27 mouse cellular contexts compared by ENCODE assay signal in genomic region chr14:78376591-78376990, GRCm38 (mm10).
DNase-seq lines count a peak whose midpoint lies in the region; ATAC-seq lines count a peak whose summit lies in the region.
"Had no signal": no experiment of that assay in that cellular context is flagged by ENCODE, and none has a peak within 500 bp of the region (broad histone marks: within the 10 kb centered on the region; RNA-seq: fewer than 3 reads in every experiment).

No protein-coding gene starts in this region.

- no peaks in the 10 kb centered on the region for H3K4me1 ChIP-seq in heart, embryonic 11.5 days (ENCODE audit: control insufficient read depth, insufficient read depth, low read length)
- H3K4me1 ChIP-seq: embryonic facial prominence, embryonic 12.5 days; embryonic facial prominence, embryonic 15.5 days; forebrain, embryonic 12.5 days; forebrain, embryonic 15.5 days; heart, embryonic 12.5 days; heart, embryonic 15.5 days; hindbrain, embryonic 15.5 days had no signal

- no peak overlapping the region for H3K9ac ChIP-seq in heart, embryonic 11.5 days (ENCODE audit: low read depth, low read length)
- H3K9ac ChIP-seq: embryonic facial prominence, embryonic 12.5 days; embryonic facial prominence, embryonic 15.5 days; forebrain, embryonic 12.5 days; forebrain, embryonic 15.5 days; heart, embryonic 12.5 days; heart, embryonic 15.5 days; hindbrain, embryonic 15.5 days had no signal

- DNase-seq in heart, adult 11 months = peak; percentile 5
- peak; percentile 52 for DNase-seq in 3T3-L1 (ENCODE audit: low read depth, low spot score)
- peak; percentile 12 for DNase-seq in brain, adult 2 months (ENCODE audit: low read depth, low spot score)
- no peak for DNase-seq in cerebellum, postnatal 10 days
- no peak for DNase-seq in gastrocnemius, adult 8-10 months (ENCODE audit: low spot score in 2 of 2)
- DNase-seq: adrenal gland, adult 8-10 months; adrenal gland, postnatal 25 days; B cell, adult 2 months; cerebellum, adult 18-20 months; cerebellum, adult 9-10 months; cerebellum, postnatal 25 days; gastrocnemius, postnatal 10 days; gastrocnemius, postnatal 36 days; heart, postnatal 10 days; heart, postnatal 36 days had no signal

- 80% methylated on average over 5 of the region's 5 CpGs for WGBS in heart, embryonic 11.5 days (ENCODE audit: insufficient replicate concordance)

- H3K4me2 ChIP-seq in heart, embryonic 11.5 days = no peak overlapping the region
- H3K4me2 ChIP-seq: embryonic facial prominence, embryonic 12.5 days; embryonic facial prominence, embryonic 15.5 days; forebrain, embryonic 12.5 days; forebrain, embryonic 15.5 days; heart, embryonic 12.5 days; heart, embryonic 15.5 days; hindbrain, embryonic 15.5 days had no signal

- ATAC-seq in heart, embryonic 11.5 days (replicated peaks; ENCODE audit: insufficient number of reproducible peaks, low FRiP score, low TSS enrichment) = no peak
- ATAC-seq: forebrain, embryonic 15.5 days; intestine, postnatal 0 days had no signal

- H3K27me3 ChIP-seq in heart, embryonic 11.5 days (ENCODE audit: control insufficient read depth, insufficient read depth, low read length) = no peaks in the 10 kb centered on the region
- H3K27me3 ChIP-seq: CH12.LX; embryonic facial prominence, embryonic 12.5 days; embryonic facial prominence, embryonic 15.5 days; forebrain, embryonic 12.5 days; forebrain, embryonic 15.5 days; heart, embryonic 12.5 days; heart, embryonic 15.5 days; hindbrain, embryonic 15.5 days had no signal

- H3K9me3 ChIP-seq in heart, embryonic 11.5 days (replicated peaks; ENCODE audit: control insufficient read depth, low read length) = no peaks in the 10 kb centered on the region
- H3K9me3 ChIP-seq: embryonic facial prominence, embryonic 12.5 days; embryonic facial prominence, embryonic 15.5 days; forebrain, embryonic 12.5 days; forebrain, embryonic 15.5 days; heart, embryonic 15.5 days; hindbrain, embryonic 15.5 days had no signal

- no peaks in the 10 kb centered on the region for H3K36me3 ChIP-seq in heart, embryonic 11.5 days (ENCODE audit: control insufficient read depth, insufficient read depth, low read length)
- H3K36me3 ChIP-seq: embryonic facial prominence, embryonic 12.5 days; embryonic facial prominence, embryonic 15.5 days; forebrain, embryonic 12.5 days; forebrain, embryonic 15.5 days; G1E; heart, embryonic 12.5 days; heart, embryonic 15.5 days; hindbrain, embryonic 15.5 days had no signal

- no peak overlapping the region for H3K27ac ChIP-seq in heart, embryonic 11.5 days (ENCODE audit: low read depth, low read length)
- H3K27ac ChIP-seq: embryonic facial prominence, embryonic 12.5 days; embryonic facial prominence, embryonic 15.5 days; forebrain, embryonic 12.5 days; forebrain, embryonic 15.5 days; heart, embryonic 15.5 days; hindbrain, embryonic 15.5 days had no signal

- no peak overlapping the region for H3K4me3 ChIP-seq in heart, embryonic 11.5 days (ENCODE audit: low read depth, low read length)
- H3K4me3 ChIP-seq: embryonic facial prominence, embryonic 12.5 days; embryonic facial prominence, embryonic 15.5 days; erythroblast, embryonic 14.5 days; forebrain, embryonic 12.5 days; forebrain, embryonic 15.5 days; heart, embryonic 12.5 days; heart, embryonic 15.5 days; hindbrain, embryonic 15.5 days had no signal

Comparison
In these comparisons a context has a peak if more than half of its experiments do, and no peak if none do; other contexts are left out.
1. DNase-seq: peak in heart, adult 11 months (single experiment), 3T3-L1 (single experiment) and brain, adult 2 months (single experiment); none in cerebellum, postnatal 10 days (0 of 2) and gastrocnemius, adult 8-10 months (0 of 2).